Mouse (Mus musculus): ENCODE results near the gene Neb.

Gene Neb

DNA sequence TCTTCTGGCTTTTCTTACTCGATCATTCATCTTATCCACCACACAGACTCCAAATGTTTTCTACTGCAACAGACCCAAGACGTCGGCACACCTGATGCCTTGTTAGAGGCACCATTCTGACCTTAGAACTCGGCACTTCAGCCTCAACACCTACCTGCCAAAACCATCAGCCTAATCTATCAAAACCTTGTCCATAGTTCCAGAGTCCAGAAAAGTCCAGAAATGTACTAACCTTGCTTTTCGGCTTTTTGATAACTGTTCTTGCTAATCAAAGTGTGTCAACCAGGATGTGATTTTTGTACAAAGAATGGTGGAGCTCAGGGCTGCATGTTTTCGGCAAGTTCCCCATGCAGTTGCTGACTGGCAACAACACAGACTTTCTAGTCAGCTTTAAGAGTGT lies 3.6 kb downstream of the Neb start:
- DNase-seq (ENCODE audit: low read depth, low spot score): no peak

DNA sequence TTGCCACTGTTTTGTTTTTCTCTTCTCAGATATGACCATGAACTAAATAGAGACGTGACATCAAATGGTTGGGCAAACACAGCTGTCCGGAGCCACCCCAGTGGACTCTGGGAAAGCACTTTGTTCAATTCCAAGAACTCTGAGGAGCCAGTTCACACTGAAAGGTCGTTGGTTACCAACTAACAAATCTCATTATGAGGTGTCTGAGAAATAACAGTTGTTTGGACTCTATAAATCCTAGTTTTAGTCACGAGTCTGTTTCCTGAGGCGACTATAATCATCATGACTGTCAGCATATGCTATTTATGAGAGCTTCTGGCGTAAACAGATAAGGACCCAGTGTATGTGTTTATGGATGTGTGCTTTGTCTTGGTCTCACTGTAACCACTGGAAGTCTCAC lies 5.8 kb downstream of the Neb start:
- no peak for DNase-seq (ENCODE audit: low read depth, low spot score)

DNA sequence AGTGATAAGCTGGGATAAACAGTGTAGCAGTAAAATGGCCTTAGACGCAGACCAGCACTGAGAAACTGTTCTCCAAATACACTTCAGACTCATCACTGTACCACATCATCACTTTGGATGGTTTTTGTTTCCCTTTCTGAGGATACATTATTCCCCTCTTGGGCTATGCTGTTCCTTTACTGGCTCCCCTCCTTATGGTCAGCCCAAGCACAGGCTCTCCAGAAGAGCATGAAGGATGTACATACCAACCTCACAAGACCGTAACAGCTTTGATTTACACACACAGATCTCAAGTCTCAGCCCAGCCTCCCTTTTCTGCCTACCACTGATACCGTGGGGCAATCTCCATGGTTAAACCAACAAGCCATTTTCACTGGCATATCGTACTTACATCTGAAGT lies 6.2 kb downstream of the Neb start:
- DNase-seq (ENCODE audit: low read depth, low spot score): no peak

DNA sequence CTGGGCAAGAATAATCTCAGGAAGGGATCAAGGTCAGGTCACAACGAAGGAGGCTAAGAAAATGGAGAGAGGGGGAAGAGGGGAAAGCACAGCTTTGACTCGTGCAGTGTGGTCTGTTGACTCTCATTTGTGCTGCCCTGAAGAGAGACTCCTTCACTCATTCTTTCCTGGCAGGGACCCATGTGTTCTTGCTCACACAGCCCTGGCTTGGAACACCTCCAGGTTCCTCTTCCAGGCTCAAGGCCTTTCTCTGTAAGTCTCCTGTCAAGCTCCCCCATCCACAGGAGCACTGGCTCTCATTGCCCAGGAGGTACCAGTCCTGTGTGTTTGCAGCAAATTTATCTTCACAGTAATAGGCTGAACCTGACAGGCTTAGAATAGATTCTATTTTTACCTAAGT lies 7.2 kb downstream of the Neb start:
- DNase-seq (ENCODE audit: low read depth, low spot score): no peak

DNA sequence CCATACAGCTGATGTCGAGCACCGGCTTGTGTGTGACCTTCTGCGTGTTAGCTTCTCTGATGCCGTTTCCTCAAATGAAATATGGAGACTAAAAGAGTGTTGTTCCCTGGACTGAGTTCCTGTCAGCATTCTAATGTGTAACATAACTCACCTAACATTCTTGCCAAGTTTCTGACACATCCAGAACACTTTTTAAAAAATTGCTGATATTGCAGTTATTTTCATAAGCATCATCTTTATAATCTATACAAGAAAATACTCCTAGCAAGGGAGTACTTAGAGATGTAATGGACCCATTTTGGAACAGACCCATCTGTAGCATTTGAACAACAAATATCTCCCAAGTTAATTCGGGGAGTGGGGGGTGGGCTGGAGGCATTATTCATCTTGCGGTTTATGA lies 8.7 kb downstream of the Neb start:
- DNase-seq (ENCODE audit: low read depth, low spot score): no peak

DNA sequence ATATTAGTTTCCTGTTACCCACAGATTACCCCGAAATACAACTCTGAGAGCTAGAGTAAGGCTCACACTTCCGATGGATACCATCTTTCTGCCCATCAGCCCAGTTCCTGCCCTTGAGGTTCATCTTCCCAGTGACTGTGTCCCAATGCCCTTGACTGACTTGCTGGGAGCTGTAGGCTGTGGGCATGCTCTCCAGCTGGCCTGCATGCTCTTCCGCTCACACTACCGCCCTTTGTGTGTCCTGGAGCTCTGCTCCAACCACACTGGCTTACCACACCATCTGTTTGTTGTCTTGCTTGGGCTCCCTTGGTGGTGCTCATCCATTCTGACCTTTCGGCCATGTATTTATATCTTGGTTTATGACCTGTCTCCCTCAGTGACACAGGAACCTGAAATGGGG lies 10.6 kb downstream of the Neb start:
- DNase-seq (ENCODE audit: low read depth, low spot score): no peak

DNA sequence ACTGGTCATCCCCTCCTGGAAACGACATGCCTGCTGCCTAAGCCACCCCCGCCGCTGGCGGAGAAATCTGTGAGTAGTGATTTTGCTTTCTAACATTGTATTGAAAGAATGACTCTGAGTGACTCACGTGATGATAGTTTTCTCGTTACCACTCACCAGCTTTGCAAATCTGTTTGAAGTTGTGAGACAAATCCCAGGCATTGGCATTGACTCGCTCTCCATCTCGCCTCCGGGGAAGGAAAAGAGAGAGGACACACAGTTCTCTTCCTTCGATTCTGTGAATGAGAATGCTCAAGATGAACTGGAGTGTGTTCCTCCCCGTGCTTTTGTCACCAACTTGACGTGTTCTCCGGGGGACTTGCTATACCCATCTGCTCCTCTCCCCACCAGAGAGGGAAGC lies 11.0 kb downstream of the Neb start:
- DNase-seq (ENCODE audit: low read depth, low spot score): no peak

DNA sequence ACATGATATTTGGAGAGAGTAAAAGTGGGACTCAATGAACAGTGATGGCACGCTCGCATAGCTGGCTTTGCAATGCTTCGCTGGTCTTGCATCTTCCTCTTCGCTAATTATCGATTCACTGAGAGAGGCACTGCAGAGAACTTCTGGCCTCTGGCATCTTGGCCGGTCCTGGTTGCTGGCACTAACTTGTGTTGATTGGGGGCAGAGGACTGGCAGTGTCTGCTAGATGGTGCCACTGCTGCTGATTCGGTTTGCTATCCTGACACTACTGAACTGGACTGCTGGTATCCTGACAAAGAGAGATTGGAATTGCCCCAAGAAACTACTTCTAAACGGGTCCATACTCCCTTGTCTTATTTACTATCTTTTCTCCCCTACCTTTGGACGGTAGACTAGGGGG lies 17.2 kb downstream of the Neb start:
- no peak for DNase-seq (ENCODE audit: low read depth, low spot score)

DNA sequence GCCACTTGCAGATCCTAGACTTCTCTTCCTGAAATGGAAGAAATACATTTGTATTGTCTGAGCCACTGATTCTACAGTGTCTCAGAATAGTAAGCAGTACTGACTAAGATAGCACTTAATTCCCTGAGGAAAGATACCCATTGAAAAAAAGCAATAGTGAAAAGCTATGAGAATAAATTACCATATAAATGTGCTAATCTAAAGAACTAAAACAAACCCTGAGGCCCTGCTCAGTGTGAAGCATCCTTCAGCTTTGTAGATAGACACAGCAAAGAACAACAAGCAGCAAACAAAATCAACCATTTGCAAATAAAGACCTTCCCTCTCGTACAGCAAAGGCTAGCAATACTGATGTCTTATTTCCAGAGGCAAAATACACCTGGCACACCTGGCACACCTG lies 18.6 kb downstream of the Neb start:
- no peak for DNase-seq (ENCODE audit: low read depth, low spot score)

DNA sequence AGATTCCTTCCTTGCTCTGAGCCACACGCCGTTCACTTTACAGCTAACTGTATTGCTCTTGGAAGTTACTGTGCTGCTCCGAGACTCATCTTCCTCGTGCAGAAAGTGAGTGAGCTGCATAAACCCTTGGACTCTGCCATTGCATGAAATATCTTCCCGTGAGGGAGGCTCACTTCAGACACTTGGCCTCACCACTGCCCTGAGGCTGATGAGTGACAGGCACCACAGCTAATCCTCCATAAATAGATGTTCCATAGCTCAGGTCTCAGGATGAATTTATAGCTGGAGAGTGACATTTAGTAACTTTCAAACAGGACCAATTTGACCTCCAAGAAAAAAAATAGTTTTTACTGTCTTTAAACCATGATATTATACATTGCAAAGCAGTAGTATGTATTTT lies 20.1 kb downstream of the Neb start:
- DNase-seq (ENCODE audit: low read depth, low spot score): no peak

DNA sequence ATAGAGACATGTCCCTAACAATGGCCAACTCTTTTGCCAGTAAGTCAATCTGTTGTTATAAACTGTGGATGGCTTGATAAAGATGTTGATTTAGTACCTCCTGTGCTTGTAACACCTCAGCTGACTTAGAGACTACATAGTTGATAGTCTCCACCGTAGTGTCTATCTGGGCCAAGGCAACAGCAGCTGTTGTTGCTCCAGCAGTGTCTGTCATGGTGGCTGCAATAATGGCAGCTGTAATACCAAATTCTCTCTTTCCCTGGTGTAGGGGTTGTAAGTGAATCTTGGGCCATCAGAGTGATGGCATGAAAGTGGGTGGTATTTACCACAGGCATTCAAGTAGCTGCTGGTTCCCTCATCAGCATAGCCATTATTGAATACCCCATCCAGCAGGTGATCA lies 27.2 kb downstream of the Neb start:
- no peak for DNase-seq (ENCODE audit: low read depth, low spot score)

DNA sequence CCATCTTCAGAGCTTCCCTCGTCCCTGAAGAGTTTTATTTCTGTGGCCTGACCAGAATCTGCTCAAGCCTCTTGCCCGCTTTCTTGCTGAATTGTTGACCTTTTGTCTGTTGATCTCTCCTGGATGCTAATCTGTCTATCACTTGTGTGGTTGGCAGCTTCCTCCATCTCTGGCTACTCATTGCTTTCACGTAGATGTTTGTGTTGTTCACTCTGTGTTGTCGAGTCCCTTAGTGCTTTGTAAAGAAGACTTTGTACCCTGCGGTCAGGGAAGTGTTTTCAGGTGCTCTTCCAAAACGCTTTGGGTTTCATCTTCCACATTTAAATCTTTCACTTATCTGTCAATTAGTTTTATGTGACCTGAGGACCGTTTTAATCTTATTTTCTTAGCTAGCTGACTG lies 37.3 kb downstream of the Neb start:
- DNase-seq (ENCODE audit: low read depth, low spot score): no peak

DNA sequence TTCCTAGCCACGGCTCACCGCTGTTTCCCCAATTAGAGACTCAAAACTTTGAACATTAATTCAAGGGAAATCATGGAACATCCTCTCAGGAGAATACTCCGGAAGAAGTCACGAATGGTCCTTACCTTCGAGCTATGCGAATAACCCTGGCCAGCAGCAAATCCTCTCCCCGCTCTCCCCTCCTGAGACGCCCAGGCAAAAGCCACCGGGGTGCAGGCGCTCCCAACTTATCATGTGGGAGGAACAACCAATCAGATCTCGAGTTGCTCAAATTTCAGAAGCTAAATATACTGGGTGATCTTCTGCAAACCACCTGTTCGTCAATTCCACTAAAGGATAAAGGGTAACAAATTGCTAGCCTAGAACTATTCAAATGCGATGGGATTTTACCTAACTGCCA lies 42.7 kb downstream of the Neb start:
- no peak for DNase-seq (ENCODE audit: low read depth, low spot score)

DNA sequence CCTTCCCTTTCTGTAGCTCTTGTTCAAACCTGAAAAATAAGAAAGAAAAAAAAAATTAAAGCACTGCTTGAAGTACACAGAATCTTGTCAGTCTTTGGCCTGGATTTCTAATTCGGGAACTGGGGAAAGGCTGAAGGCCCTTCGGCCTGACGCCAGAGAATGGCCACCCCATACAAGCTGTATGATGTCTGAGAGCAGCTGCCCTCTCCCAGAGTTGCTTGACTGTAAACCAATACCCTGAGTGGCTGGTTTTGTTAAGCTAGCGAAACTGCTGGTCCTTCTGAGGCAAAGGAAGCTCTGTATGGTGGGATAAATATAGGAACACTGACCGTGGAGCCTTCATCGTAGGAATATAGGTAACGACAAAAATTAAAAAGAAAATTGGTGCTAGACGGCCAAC lies 43.2 kb downstream of the Neb start:
- DNase-seq (ENCODE audit: low read depth, low spot score): no peak

DNA sequence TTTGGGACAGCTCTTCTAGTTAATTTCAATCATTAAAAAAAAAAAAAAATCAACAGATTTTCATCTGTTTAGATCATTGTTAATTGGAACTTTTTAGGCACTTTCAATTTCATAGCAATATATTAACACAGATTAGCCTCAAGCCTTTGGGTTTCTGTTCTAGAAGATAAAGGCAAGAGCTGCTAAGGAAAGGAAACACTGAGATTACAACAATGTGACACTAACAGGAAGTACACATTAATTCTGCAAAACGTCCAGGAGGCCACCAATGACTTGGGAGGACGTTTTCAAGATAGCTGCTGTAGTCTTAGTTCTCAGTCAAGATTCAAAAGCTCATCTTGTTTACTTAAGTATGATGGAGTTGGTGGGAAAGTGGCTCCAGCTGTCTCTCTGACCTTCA lies 44.7 kb downstream of the Neb start:
- DNase-seq (ENCODE audit: low read depth, low spot score): no peak

DNA sequence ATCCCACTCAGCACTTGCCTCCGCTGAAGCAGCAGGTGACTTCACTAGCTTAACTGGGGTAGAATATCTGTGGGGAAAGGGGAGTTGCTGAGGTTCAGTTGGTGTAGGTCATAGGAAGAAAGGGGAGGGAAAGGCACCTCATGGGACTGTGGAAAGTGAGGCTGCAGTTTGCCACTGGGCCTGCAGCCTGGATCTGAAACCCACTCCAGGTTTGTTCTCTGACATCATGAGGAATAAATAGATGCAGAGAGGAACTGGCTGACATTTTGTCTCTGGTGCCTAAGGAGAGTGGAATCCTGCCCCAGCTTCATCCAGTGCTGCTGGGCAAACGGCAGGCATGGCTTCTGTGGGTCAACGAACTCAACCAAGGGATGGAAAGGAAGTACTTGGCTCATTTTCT lies 46.5 kb downstream of the Neb start:
- DNase-seq (ENCODE audit: low read depth, low spot score): no peak

DNA sequence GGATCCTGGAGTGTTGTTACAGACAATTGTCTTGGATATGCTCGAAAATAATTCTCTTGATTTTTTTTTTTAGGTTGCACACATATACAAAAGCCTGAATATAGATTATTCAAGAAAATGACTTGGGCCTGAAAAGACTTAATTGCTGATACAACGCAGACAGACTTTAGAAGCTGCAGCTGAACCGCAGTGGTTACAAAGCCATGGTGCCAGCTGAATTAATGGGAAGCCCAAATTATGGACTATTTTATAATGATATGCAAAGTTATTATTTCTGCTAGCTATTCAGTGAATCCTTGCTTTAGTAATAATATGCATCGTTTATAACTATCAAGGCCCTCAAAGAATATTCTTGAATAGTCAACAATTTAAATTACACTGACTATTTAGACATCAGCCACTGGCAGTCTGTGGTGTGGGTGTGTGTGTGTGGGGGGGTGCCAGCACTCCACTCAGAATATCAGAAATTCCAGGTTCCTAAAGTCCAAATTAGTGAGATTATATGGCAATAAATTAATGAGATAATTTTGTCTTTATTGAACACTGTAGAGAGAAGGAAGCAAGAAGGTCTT lies 50.9 kb downstream of the Neb start:
- no peak for DNase-seq (ENCODE audit: low read depth, low spot score)

DNA sequence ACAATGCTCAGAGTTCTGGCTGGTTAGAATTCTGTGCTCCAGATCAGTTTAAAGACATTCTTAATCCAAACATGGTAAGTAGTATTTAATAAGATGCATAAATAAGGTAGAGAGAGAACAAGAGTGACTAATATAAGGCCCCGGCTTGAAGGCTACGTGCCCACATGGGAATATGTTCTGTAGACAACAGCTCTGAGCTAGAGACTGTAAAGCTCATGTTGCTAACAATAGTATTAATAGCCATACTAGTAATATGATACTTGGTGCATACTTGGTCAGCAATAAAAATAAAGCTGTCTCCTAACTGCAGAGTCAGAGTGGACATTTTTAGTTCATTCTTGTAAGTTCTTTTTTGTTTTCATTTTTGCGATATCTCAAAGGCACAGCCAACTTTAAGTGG lies 56.4 kb downstream of the Neb start:
- no peak for DNase-seq (ENCODE audit: low read depth, low spot score)

DNA sequence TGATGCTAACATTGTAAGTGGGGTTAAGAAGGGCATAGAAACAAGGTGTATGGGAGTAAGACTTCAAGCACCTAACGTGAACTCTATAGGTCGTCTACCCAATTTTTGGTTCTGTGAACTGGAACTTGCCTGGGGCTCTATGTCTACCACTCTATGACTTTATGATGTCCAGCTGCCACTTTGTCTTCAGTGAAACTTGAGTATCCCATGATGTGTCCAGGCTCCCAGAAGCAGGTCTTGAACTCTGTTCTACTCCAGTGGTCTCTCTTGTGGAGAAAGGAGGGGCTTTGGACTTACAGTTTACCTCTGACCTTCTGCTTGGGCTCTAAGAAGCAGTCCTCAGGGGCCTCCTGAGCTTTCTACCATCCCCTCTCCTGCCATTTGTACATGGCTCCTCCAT lies 58.1 kb downstream of the Neb start:
- DNase-seq (ENCODE audit: low read depth, low spot score): no peak

DNA sequence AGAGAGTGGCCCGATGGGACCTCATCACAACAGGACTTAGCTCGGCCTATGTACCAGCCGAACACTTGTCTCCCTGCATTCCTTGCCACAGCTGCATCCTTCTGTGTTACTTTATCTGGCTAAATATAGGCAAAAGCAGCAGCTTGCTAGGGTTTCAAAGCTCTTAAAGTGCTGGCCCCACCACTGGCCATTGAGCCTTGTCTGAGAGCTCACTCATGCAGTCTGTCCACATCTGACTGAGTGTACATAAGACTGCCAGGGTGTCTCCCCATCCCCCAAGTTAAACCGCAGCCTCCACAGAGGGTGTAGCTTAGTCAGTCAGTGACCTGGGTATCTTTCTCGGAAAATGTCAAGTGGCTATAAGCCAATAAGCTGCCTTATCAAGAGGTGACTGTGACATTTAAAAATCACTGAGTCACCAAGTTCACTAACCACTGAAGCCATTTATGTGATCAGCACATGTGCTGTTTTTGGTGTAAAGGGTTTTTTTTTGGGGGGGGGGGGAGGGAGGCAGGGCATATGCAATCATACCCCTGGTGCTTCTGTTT lies 59.2 kb downstream of the Neb start:
- peak; percentile 34 for DNase-seq (ENCODE audit: low read depth, low spot score)

DNA sequence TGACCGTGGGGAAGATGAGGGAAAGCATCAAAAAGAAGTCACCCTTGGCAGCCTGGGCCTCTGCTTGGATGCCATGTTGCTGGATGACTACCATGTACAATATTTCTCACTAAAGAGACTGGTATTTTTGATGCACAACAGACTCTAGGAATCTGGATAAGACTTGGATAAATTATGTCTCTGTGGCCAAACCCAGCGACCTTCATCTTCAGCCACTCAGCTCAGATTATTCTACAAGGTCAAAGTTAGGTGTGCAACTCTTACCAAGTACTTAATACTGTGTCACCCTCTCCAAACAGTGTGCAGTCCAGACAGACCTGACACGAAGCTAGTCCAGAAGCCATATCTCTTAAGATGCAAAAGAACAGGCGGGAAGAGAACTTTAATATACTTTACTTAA lies 60.8 kb downstream of the Neb start:
- DNase-seq (ENCODE audit: low read depth, low spot score): no peak

DNA sequence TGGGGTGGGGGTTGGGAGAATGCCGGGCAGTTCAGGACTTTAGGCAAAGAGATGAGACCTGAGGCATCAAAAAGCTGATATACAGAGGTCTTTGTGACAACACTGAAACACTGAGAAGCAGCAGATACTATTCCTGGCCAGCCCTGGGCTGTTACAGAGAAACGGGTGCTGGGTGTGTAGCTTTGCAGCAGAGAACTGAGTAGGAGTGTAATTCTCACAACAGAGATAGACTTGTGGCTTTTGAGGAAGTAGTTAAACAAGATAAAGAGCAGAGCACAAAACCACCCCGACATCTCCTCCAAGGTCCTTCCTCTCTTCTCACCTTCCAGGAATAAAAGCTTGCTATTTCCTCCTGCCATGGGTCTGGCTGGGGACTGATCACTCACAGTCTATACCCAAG lies 62.5 kb downstream of the Neb start:
- peak; percentile 13 for DNase-seq (ENCODE audit: low read depth, low spot score)

DNA sequence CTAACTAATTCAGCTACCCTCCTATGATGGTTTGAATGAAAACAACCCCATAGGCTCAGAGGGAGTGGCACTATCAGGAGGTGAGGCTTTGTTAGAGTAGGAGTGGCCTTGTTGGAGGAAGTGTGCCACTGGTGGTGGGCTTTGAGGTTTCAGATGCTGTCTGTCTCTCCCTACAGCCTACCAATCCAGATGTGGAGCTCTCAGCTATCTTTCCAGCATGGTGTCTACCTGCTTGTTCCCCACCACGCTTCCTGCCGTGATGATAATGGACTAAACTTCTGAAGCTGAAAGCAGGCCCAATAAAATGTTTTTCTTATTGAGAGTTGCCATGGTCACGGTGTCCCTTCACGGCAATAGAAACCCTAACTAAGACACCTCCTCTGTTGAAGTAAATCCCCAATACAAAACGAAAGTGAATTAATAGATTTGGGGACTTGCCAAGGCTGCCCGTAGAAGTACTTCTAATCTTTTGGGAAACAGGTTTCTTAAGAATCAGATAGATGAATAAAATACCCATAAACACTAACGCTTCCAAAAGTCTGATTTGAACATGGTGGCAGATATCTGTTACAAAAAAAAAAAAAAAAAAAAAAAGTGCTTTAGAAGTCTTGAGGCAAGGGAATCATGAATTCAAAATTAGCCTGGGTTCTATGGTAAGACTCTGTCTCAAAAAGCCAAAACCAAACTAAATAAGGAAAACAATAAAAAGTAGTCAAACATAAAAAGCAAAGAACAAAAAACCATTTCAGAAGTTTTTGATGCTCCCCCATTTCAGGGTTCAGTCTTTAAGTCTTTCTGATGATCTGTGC lies 63.1 kb downstream of the Neb start:
- peak; percentile 22 for DNase-seq (ENCODE audit: low read depth, low spot score)

DNA sequence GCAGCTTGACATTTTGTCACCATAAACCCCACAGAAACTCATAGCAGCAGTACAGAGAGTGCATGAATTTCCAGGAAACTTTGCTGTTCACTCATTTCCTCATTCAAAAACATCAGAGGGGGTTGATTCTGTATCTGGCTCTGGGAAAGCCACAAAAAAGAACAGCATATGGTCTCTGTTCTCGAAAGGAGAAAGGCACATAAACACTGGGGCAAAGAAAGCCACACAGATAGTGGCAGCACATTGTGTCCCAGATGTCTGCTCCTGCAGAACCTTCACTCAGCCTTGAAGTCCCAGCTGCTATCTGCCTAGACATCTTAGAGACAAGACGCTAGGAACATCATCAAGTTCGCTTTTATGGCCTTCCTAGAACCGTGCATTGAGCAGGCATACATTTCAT lies 67.5 kb downstream of the Neb start:
- DNase-seq (ENCODE audit: low read depth, low spot score): no peak

Data from A20 (cell line).